Comparison of ENCODE assay signal across 8 mouse cellular contexts in genomic region chr4:97773110-97773593, GRCm38 (mm10). TPM values are rescaled to one million over a fixed set of nuclear protein-coding genes. Genes with fewer than 3 reads are reported as not detected.
DNase-seq lines count a peak whose midpoint lies in the region.

No protein-coding gene starts in this region.

- peaks cover 31% of the 10 kb centered on the region for H3K27me3 ChIP-seq in megakaryocyte, embryonic 14.5 days (replicated peaks)

- peak; percentile 96 for DNase-seq in adrenal gland, adult 2 months
- DNase-seq in embryo, embryonic 10.5 days (ENCODE audit: low spot score): peak; percentile 100
- peak; percentile 70 for DNase-seq in gastrocnemius, postnatal 10 days
- peak; percentile 100 for DNase-seq in induced T-regulatory cell, adult 2 months (ENCODE audit: low read depth)
- peak; percentile 94 to 96 for DNase-seq in left cerebral cortex, adult 9 months (ENCODE audit: low spot score in 2 of 2)
- DNase-seq in right cerebral cortex, adult 2 months (ENCODE audit: low spot score in 2 of 2): peak; percentile 92 to 95
- peak; percentile 87 for DNase-seq in urinary bladder, postnatal 25 days (ENCODE audit: low spot score)

- H3K4me3 ChIP-seq in megakaryocyte, embryonic 14.5 days (replicated peaks): peak overlapping the region; percentile 93

- H3K4me1 ChIP-seq in megakaryocyte, embryonic 14.5 days: peaks cover 49% of the 10 kb centered on the region

- H3K36me3 ChIP-seq in megakaryocyte, embryonic 14.5 days (replicated peaks; ENCODE audit: low read length): no peaks in the 10 kb centered on the region

- no peaks in the 10 kb centered on the region for H3K9me3 ChIP-seq in megakaryocyte, embryonic 14.5 days

RNA-seq across cellular contexts. Expression of gene Nfia, which starts 0.6 kb away (rescaled TPM):
- total RNA-seq in adrenal gland, adult 2 months (2021): 100 to 1,000 TPM; 132 to 174 TPM
- polyA plus RNA-seq in adrenal gland, adult 2 months (2012; rRNA removed): 60.7 and 83.3 TPM in 2 replicates
- 100 to 1,000 TPM; 111 to 124 TPM for total RNA-seq in gastrocnemius, postnatal 10 days (2021)
- polyA plus RNA-seq in megakaryocyte, embryonic 14.5 days (2012; ENCODE audit: insufficient read depth, low replicate concordance): 0.02 TPM in 1 of 2 replicates, not detected in the other

RNA-seq across cellular contexts. Expression of gene E130114P18Rik, which starts 4.7 kb away (rescaled TPM):
- not detected for total RNA-seq in adrenal gland, adult 2 months (2021)
- polyA plus RNA-seq in adrenal gland, adult 2 months (2012; rRNA removed): 0.07 TPM in 1 of 2 replicates, not detected in the other
- total RNA-seq in gastrocnemius, postnatal 10 days (2021): 1 to 10 TPM; 1.4 TPM
- not detected in 2 replicates for polyA plus RNA-seq in megakaryocyte, embryonic 14.5 days (2012; ENCODE audit: insufficient read depth, low replicate concordance)

Comparison
In these comparisons a context has a peak if more than half of its experiments do, and no peak if none do; other contexts are left out.
1. Peak in every context shown above with its lines: DNase-seq and H3K4me3 ChIP-seq.